Mouse (Mus musculus) heart, adult 2 months (tissue): ENCODE data around the gene Wdr91. TPM values are rescaled to one million over a fixed set of nuclear protein-coding genes. Genes with fewer than 3 reads are reported as not detected.

Experiments
- DNase-seq, 2 experiments: peaks; one replicate each; pipeline ENCODE4 v3.0.0; 2021
- H3K27ac ChIP-seq: fragments of 200-600 bp; 2 replicates; pipeline ENCODE4 v1.8.1; 2022
- H3K27me3 ChIP-seq: fragments of 200-500 bp; 2 replicates; pipeline ENCODE4 v1.6.1; 2012; ENCODE audit warnings: mild to moderate bottlenecking, low read length, inconsistent platforms, mixed read lengths; ENCODE audit not compliant: control insufficient read depth, insufficient read depth
- H3K36me3 ChIP-seq: fragments of 200-500 bp; 2 replicates; pipeline ENCODE4 v1.6.1; 2012; ENCODE audit warnings: low read length, inconsistent platforms; ENCODE audit not compliant: control insufficient read depth, insufficient read depth
- H3K4me1 ChIP-seq: fragments of 200-500 bp; 2 replicates; pipeline ENCODE4 v1.6.1; 2011; ENCODE audit warnings: low read length; ENCODE audit not compliant: control insufficient read depth, insufficient read depth
- H3K4me3 ChIP-seq: fragments of 200-600 bp; 2 replicates; pipeline ENCODE4 v1.8.1; 2022
- H3K79me2 ChIP-seq: fragments of 200-500 bp; replicated peaks from 2 replicates; pipeline ENCODE4 v1.6.1; 2012; ENCODE audit warnings: mild to moderate bottlenecking, inconsistent platforms, low read length, moderate library complexity, mixed read lengths; ENCODE audit not compliant: control insufficient read depth, insufficient read depth
- H3K9ac ChIP-seq: fragments of 200-500 bp; 2 replicates; pipeline ENCODE4 v1.6.1; 2012; ENCODE audit warnings: low read depth, mild to moderate bottlenecking, control low read depth, inconsistent platforms, low read length, mixed read lengths
- CTCF ChIP-seq: fragments of 200-600 bp; IDR thresholded peaks from 2 replicates; pipeline ENCODE4 v1.8.1; 2022; ENCODE audit warnings: antibody characterized with exemption, mild to moderate bottlenecking, moderate library complexity
- EP300 ChIP-seq: fragments of 200-500 bp; IDR thresholded peaks from 2 replicates; pipeline ENCODE4 v1.6.1; 2011; ENCODE audit warnings: low read depth, low read length, control low read depth; ENCODE audit not compliant: insufficient read depth
- POLR2A ChIP-seq: fragments of 200-500 bp; IDR thresholded peaks from 2 replicates; pipeline ENCODE4 v1.6.1; 2011; ENCODE audit warnings: mild to moderate bottlenecking, low read depth, low read length, control low read depth; ENCODE audit not compliant: insufficient read depth
- WGBS: fragments of 180-500 bp; shearing (Covaris S2); methylation state at CpG from one replicate; pipeline ENCODE4 v1.1.7; 2018; 5-methylcytosine and 5-hydroxymethylcytosine counted together
- intact Hi-C: fragments of 180-260 bp; cut with DNase I; formaldehyde crosslinking; loops from one replicate; pipeline ENCODE4 v1.15.1; 2025
- polyA plus RNA-seq: library from polyadenylated mRNA; depleted of rRNA; stranded (reverse); fragments of >200 nt; gene quantifications from 2 replicates; pipeline ENCODE4 v1.2.3, GENCODE M21; 2012
- total RNA-seq, 2 experiments: library from RNA; stranded (reverse); gene quantifications; 2 replicates each; pipeline ENCODE4 v1.2.3; 2021

The Wdr91 gene
- total and polyA plus RNA-seq, 3 experiments, result 8.1 to 13.4 (median 12.7) TPM

DNA sequence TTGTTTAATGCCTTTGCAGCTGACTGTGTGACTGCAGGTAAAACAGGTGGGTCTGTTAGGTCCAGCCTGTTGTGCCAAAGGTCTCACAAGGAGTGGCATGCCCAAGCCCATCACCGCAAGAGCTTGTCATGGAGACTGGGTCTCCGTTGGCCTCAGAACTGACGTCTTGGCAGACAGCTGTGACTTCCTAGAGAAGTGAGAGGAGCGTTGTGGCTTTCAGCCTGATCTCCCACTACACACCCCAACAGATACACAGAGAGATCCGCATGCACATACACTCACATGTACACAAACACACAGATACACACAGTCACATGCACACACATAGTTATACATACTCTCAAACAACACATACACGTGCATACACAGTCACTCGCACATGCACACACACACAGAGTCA, 40.8 kb upstream of the Wdr91 start:
- intact Hi-C loops, result no loop called here
- no peak for DNase-seq
- no peaks in the 10 kb centered on the region; the same call in 1 of the 2 replicates for H3K27me3 ChIP-seq
- H3K4me3 ChIP-seq, result no peak overlapping the region
- H3K79me2 ChIP-seq, result no peaks in the 10 kb centered on the region
- no peaks in the 10 kb centered on the region for H3K4me1 ChIP-seq
- H3K27ac ChIP-seq, result no peak overlapping the region
- no peak for TF ChIP-seq CTCF
- no peak for TF ChIP-seq POLR2A
- no peak for TF ChIP-seq EP300
- H3K36me3 ChIP-seq, result no peaks in the 10 kb centered on the region
- 86% methylated on average over 7 of the region's 7 CpGs for WGBS
- no peak overlapping the region for H3K9ac ChIP-seq

DNA sequence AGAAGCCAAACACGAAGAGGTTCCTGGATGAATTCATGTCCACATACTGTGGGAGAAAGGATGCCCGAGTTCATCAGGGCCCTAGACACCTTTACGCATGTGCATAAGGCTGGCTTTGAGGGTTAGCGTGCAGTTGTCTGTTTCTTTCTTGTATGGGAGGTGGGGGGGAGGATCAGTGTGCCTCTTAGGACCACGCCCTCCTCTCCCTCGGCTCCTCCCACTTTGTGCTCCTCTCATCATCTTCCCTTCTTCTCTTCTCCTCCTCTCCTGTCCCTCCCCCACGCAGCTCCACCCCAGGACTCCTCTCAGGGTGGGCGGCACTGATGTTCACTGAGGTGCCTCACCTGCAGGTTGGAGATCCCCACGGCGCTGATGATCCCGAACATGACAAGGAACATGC, 37.8 kb upstream of the Wdr91 start:
- intact Hi-C loops, result no loop called here
- H3K4me1 ChIP-seq, result no peaks in the 10 kb centered on the region
- H3K9ac ChIP-seq, result no peak overlapping the region
- DNase-seq, result no peak
- no peaks in the 10 kb centered on the region for H3K79me2 ChIP-seq
- TF ChIP-seq CTCF (no peak), EP300 (no peak), POLR2A (no peak)
- H3K4me3 ChIP-seq, result no peak overlapping the region
- H3K36me3 ChIP-seq, result no peaks in the 10 kb centered on the region
- no peaks in the 10 kb centered on the region; the same call in 1 of the 2 replicates for H3K27me3 ChIP-seq
- 22% methylated on average over 11 of the region's 11 CpGs for WGBS
- H3K27ac ChIP-seq, result no peak overlapping the region

DNA sequence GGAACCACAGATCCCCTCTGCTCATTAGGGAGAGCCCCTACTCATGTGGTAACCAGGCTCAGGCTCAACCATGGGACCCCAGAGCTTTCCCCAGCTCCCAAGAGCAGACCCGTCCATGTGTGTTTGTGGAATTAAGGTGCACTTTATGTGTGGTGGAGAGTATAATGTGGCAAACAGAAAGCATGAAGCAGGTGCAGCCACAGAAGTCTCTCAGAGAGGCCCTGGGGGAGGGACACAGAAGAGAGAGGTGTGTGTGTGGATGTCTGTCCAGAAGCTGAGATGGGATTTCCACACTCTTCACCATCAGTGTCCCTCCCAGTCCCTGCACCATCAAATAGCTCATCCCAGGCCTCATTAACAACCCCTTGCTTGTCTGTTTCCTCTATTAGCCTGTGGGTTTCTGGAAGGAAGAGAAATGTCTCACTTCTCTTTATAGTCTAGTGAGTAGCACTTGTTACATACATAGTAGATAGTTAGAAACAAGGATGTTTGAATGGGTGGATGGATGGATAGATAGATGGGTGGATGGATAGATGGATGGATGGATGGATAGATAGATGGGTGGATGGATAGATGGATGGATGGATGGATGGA, 35.9 kb upstream of the Wdr91 start:
- no peak overlapping the region for H3K27ac ChIP-seq
- H3K36me3 ChIP-seq, result no peaks in the 10 kb centered on the region
- no peak overlapping the region for H3K9ac ChIP-seq
- no peak for DNase-seq
- H3K4me3 ChIP-seq, result no peak overlapping the region
- H3K79me2 ChIP-seq, result no peaks in the 10 kb centered on the region
- H3K27me3 ChIP-seq, result no peaks in the 10 kb centered on the region; the same call in 1 of the 2 replicates
- no peaks in the 10 kb centered on the region for H3K4me1 ChIP-seq
- intact Hi-C loops, result no loop called here
- no peak for TF ChIP-seq EP300
- no peak for TF ChIP-seq POLR2A
- no peak for TF ChIP-seq CTCF
- 69% methylated on average over 1 of the region's 1 CpGs for WGBS

DNA sequence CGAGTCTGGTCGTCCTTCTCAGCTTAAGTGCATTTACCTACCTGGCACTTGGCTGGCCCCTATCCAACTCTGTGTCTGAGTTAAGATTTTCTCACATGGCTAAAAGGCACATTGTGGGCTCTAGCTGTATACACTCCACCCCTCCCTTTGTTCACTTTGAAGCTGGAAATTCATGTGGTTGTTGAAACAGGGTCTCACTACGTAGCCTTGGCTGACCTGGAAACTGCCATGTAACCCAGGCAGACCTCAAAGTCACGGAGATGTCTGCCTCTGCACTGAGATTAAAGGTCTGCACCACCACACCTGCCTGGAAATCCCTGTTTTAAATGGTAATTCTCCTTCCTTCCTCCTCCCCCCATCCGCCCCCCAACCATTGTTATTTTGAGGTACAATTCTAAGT, 32.8 kb upstream of the Wdr91 start:
- no peaks in the 10 kb centered on the region for H3K36me3 ChIP-seq
- H3K27me3 ChIP-seq, result no peaks in the 10 kb centered on the region
- no peak overlapping the region for H3K9ac ChIP-seq
- intact Hi-C loops, result no loop called here
- TF ChIP-seq POLR2A (no peak), CTCF (no peak), EP300 (no peak)
- H3K27ac ChIP-seq, result no peak overlapping the region
- H3K79me2 ChIP-seq, result no peaks in the 10 kb centered on the region
- DNase-seq, result no peak
- no peak overlapping the region for H3K4me3 ChIP-seq
- H3K4me1 ChIP-seq, result no peaks in the 10 kb centered on the region
- 69% methylated on average over 5 of the region's 5 CpGs for WGBS

DNA sequence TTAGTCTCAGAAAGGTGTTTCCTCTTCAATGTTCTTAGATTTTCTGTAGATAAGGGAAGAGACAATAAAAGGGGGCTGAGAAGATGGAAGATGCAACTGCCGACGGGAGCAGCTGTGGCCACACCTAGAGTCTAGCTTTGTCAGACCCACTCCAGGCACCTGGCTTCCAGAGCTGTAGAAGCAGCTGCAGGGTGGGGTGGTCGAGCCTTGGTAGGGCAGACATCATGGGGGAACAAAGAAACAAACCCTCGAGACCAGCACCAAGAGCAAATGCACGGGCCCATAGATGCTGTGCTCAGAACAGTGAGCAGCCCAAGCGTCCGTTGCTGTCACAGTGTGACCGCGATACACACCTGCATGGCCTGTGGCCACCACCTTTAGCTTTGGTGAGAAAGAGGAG, 31.8 kb upstream of the Wdr91 start:
- no peak overlapping the region for H3K9ac ChIP-seq
- H3K27ac ChIP-seq, result no peak overlapping the region
- 89% methylated on average over 9 of the region's 9 CpGs for WGBS
- H3K36me3 ChIP-seq, result no peaks in the 10 kb centered on the region
- H3K4me3 ChIP-seq, result no peak overlapping the region
- H3K4me1 ChIP-seq, result no peaks in the 10 kb centered on the region
- no peaks in the 10 kb centered on the region for H3K79me2 ChIP-seq
- no peaks in the 10 kb centered on the region for H3K27me3 ChIP-seq
- DNase-seq, result no peak
- no peak for TF ChIP-seq POLR2A
- TF ChIP-seq EP300, result no peak
- no peak for TF ChIP-seq CTCF
- intact Hi-C loops, result no loop called here

DNA sequence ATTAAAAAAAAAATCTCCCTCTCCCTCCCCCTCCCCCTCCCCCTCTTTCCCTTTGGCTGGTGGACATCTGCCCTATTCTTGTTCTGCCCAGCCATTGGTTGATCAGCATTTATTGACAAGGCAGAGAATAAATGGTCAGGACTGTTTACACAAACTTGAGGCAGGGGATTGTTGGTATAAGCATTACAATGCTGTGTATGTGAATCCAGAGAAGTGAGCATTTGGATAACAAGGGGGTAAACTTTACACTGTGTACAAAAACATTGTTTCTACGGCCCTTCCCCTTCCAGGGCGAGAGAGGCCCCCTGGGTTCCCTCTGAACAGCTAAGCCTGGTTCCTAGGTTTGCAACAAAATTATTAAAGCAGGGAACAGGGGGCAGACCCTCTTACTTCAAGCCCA, 30.8 kb upstream of the Wdr91 start:
- no peak overlapping the region for H3K9ac ChIP-seq
- no peak overlapping the region for H3K4me3 ChIP-seq
- H3K36me3 ChIP-seq, result no peaks in the 10 kb centered on the region
- H3K27ac ChIP-seq, result no peak overlapping the region
- no peaks in the 10 kb centered on the region for H3K27me3 ChIP-seq
- intact Hi-C loops, result no loop called here
- 80% methylated on average over 2 of the region's 2 CpGs for WGBS
- no peak for DNase-seq
- no peak for TF ChIP-seq POLR2A
- TF ChIP-seq EP300, result no peak
- TF ChIP-seq CTCF, result no peak
- no peaks in the 10 kb centered on the region for H3K4me1 ChIP-seq
- no peaks in the 10 kb centered on the region for H3K79me2 ChIP-seq

DNA sequence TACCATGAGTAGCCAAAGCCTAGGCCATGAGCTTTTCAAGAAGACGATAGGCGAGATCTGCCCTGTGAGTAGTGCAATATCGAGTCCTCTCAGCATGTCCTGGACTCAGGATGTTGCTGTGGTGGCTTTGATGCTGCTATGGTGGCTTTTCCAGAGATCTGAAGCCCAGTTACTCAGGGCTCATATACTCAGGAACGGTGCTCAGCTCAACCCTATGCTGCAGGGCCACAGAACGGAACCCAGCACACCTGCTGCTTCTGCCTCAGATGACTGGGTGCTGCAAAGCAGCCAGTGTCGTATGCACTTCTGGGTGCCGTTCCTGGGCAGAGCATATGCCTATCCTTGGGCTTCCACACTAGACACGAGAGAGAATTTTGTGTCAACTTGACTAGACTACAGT, 28.8 kb upstream of the Wdr91 start:
- no peak for DNase-seq
- H3K27me3 ChIP-seq, result no peaks in the 10 kb centered on the region
- no peak overlapping the region for H3K4me3 ChIP-seq
- H3K4me1 ChIP-seq, result no peaks in the 10 kb centered on the region
- intact Hi-C loops, result no loop called here
- no peak for TF ChIP-seq POLR2A
- no peak for TF ChIP-seq EP300
- TF ChIP-seq CTCF, result no peak
- 92% methylated on average over 8 of the region's 8 CpGs for WGBS
- no peak overlapping the region for H3K27ac ChIP-seq
- H3K9ac ChIP-seq, result no peak overlapping the region
- H3K79me2 ChIP-seq, result no peaks in the 10 kb centered on the region
- no peaks in the 10 kb centered on the region for H3K36me3 ChIP-seq
